Mouse (Mus musculus) c-Kit-negative CD71-positive TER-119-positive erythroid progenitor cells, embryonic 14.5 days (primary cell): Measurements from ENCODE around the gene Nptx1.

Source experiments
- DNase-seq: peaks from one replicate; pipeline ENCODE4 v3.0.0-alpha.2; 2013; ENCODE audit warnings: low read depth, low spot score

Gene Nptx1

GRCm38 (mm10) chr11:119492830-119493229 lies 54.7 kb downstream of the Nptx1 start:
- no peak for DNase-seq

DNA sequence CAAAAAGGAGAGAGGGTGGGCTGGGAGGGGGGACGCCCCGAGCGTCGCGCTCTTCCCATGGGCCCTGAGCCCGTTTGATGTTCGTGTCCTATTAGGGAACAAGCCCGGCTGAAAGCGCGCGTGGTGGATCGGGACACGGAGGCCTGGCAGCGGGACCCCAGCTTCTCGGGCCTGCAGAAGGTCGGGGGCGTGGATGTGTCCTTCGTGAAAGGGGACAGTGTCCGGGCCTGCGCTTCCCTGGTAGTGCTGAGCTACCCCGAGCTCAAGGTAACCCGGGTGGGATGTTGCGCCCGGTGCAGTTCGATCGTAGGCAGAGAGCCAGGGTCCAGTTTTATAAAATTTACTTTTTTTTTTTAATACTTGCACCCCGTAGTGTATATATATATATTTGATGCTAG lies 55.9 kb downstream of the Nptx1 start:
- no peak for DNase-seq

GRCm38 (mm10) chr11:119490861-119491689 lies 56.5 kb downstream of the Nptx1 start, which contains the start of gene Endov:
Gene Endov, plus strand, starts transcription at chr11:119491347.
- peak; percentile 94 for DNase-seq
